Comparison of ENCODE assay signal across 10 mouse cellular contexts in genomic region chr5:64022633-64023323, GRCm38 (mm10). TPM values are rescaled to one million over a fixed set of nuclear protein-coding genes. Genes with fewer than 3 reads are reported as not detected.
A peak's percentile ranks its signal among the peaks of the same experiment; 100 is the strongest.
DNase-seq lines count a peak whose midpoint lies in the region; ATAC-seq and TF ChIP-seq lines count a peak whose summit lies in the region.
"Had no signal": no experiment of that assay in that cellular context is flagged by ENCODE, and none has a peak within 500 bp of the region (broad histone marks: within the 10 kb centered on the region; RNA-seq: fewer than 3 reads in every experiment).

No protein-coding gene starts in this region.

- intact Hi-C loops in heart, postnatal 10 days (cut with DNase I): no loop called here

- no peak for TF ChIP-seq EP300 in lung, postnatal 0 days (IDR thresholded peaks at IDR 0.05)

- H3K9ac ChIP-seq in lung, postnatal 0 days (replicated peaks; ENCODE audit: low read depth): no peak overlapping the region

- DNase-seq in lung, postnatal 0 days (ENCODE audit: low spot score): peak; percentile 59
- no peak for DNase-seq in lung, adult 2 months
- DNase-seq in cerebellum, adult 9-10 months: peak; percentile 91
- DNase-seq in frontal cortex, postnatal 36 days (ENCODE audit: low spot score in 2 of 2): peak; percentile 63 to 82
- DNase-seq in right cerebral cortex, postnatal 14 days: peak; percentile 61
- DNase-seq in urinary bladder, adult 2 months (ENCODE audit: low spot score): no peak
- no peak for DNase-seq in ovary, postnatal 36 days (ENCODE audit: low spot score)
- no peak for DNase-seq in heart, postnatal 10 days
- DNase-seq: gastrocnemius, postnatal 10 days; thymus, postnatal 25 days had no signal

- WGBS in lung, postnatal 0 days: 58% methylated on average over 18 of the region's 18 CpGs
- WGBS in lung, adult 2 months: 67% methylated on average over 18 of the region's 18 CpGs

- no peaks in the 10 kb centered on the region for H3K36me3 ChIP-seq in lung, postnatal 0 days (ENCODE audit: insufficient read depth, low read length)

- TF ChIP-seq POLR2A in lung, adult 2 months (IDR thresholded peaks at IDR 0.05; ENCODE audit: borderline replicate concordance, extremely low read depth, low read depth, low read length): no peak

- no peak overlapping the region for H3K4me2 ChIP-seq in lung, postnatal 0 days (replicated peaks; ENCODE audit: low read depth, low read length)

- H3K4me1 ChIP-seq in lung, postnatal 0 days (ENCODE audit: insufficient read depth, low read depth, low read length): no peaks in the 10 kb centered on the region
- H3K4me1 ChIP-seq in lung, adult 2 months (ENCODE audit: control insufficient read depth, insufficient read depth, low read length): no peaks in the 10 kb centered on the region

- no peaks in the 10 kb centered on the region for H3K9me3 ChIP-seq in lung, postnatal 0 days (ENCODE audit: low read length)

- no peaks in the 10 kb centered on the region for H3K27me3 ChIP-seq in lung, postnatal 0 days (replicated peaks; ENCODE audit: insufficient read depth, low read length)

- no peak overlapping the region for H3K4me3 ChIP-seq in lung, postnatal 0 days (ENCODE audit: low read depth, low read length)
- no peak overlapping the region for H3K4me3 ChIP-seq in lung, adult 2 months (replicated peaks; ENCODE audit: extremely low read depth, low read depth, low read length)

- TF ChIP-seq CTCF in lung, postnatal 0 days (IDR thresholded peaks at IDR 0.05): no peak
- no peak for TF ChIP-seq CTCF in lung, adult 2 months (IDR thresholded peaks at IDR 0.05; ENCODE audit: insufficient read depth, low read length)

- ATAC-seq in lung, postnatal 0 days: peak; percentile 78

- H3K27ac ChIP-seq in lung, postnatal 0 days (ENCODE audit: low read length): no peak overlapping the region

RNA-seq across cellular contexts. Expression of gene Rell1, which starts 54.1 kb away (rescaled TPM):
- 27.0 and 29.0 TPM in 2 replicates for polyA plus RNA-seq in lung, postnatal 0 days (2015; fragmentation: Nextera tagmentation; extraction: Ambion mirVana)
- polyA plus RNA-seq in lung, adult 2 months (2012; rRNA removed): 13.5 and 15.0 TPM in 2 replicates
- 21.4 and 24.1 TPM in 2 replicates for polyA plus RNA-seq in urinary bladder, adult 2 months (2012; rRNA removed)
- total RNA-seq in heart, postnatal 10 days (2021): 10 to 100 TPM; 17.6 to 19.8 TPM

Comparison
In these comparisons a context has a peak if more than half of its experiments do, and no peak if none do; other contexts are left out.
1. DNase-seq: peak in lung, postnatal 0 days (single experiment), cerebellum, adult 9-10 months (single experiment), frontal cortex, postnatal 36 days (2 of 2) and right cerebral cortex, postnatal 14 days (single experiment); none in lung, adult 2 months (single experiment), urinary bladder, adult 2 months (single experiment), ovary, postnatal 36 days (single experiment) and heart, postnatal 10 days (0 of 2).